Mouse (Mus musculus): Measurements from ENCODE around the gene 4931414P19Rik.

The 4931414P19Rik gene

GRCm38 (mm10) chr14:54605752-54606321 lies at the start of gene 4931414P19Rik:
Gene 4931414P19Rik (minus strand): TSS chr14:54605993.
- DNase-seq (ENCODE audit: low read depth, low spot score): no peak

- peak; percentile 71 for DNase-seq (ENCODE audit: low read depth, low spot score)
Observed at GRCm38 (mm10) chr14:54653496-54653895, 47.7 kb upstream of the 4931414P19Rik start.

- DNase-seq (ENCODE audit: low read depth, low spot score): no peak
Observed at GRCm38 (mm10) chr14:54652787-54653186, 47.0 kb upstream of the 4931414P19Rik start.

- DNase-seq (ENCODE audit: low read depth, low spot score): no peak
Observed at GRCm38 (mm10) chr14:54651556-54651955, 45.8 kb upstream of the 4931414P19Rik start.

GRCm38 (mm10) chr14:54650621-54651454 lies 45.0 kb upstream of the 4931414P19Rik start:
- peak; percentile 81 for DNase-seq (ENCODE audit: low read depth, low spot score)

- DNase-seq (ENCODE audit: low read depth, low spot score): no peak
Observed at GRCm38 (mm10) chr14:54647900-54648299, 42.1 kb upstream of the 4931414P19Rik start.

GRCm38 (mm10) chr14:54646898-54647636 lies 41.3 kb upstream of the 4931414P19Rik start:
- no peak for DNase-seq (ENCODE audit: low read depth, low spot score)

- no peak for DNase-seq (ENCODE audit: low read depth, low spot score)
Observed at GRCm38 (mm10) chr14:54646455-54646854, 40.7 kb upstream of the 4931414P19Rik start.

- DNase-seq (ENCODE audit: low read depth, low spot score): no peak
Observed at GRCm38 (mm10) chr14:54644294-54644693, 38.5 kb upstream of the 4931414P19Rik start.

- DNase-seq (ENCODE audit: low read depth, low spot score): no peak
Observed at GRCm38 (mm10) chr14:54643011-54643410, 37.2 kb upstream of the 4931414P19Rik start.

GRCm38 (mm10) chr14:54642224-54642944 lies 36.6 kb upstream of the 4931414P19Rik start:
- no peak for DNase-seq (ENCODE audit: low read depth, low spot score)

GRCm38 (mm10) chr14:54641305-54641969 lies 35.6 kb upstream of the 4931414P19Rik start, which contains the start of gene Cdh24:
Gene Cdh24 (minus strand): TSS chr14:54641364.
- DNase-seq (ENCODE audit: low read depth, low spot score): peak; percentile 76

GRCm38 (mm10) chr14:54640946-54641304 lies 35.1 kb upstream of the 4931414P19Rik start, which contains the start of gene Gm17606:
Gene Gm17606 (plus strand): TSS chr14:54640952.
- no peak for DNase-seq (ENCODE audit: low read depth, low spot score)

- DNase-seq (ENCODE audit: low read depth, low spot score): no peak
Observed at GRCm38 (mm10) chr14:54640121-54640520, 34.3 kb upstream of the 4931414P19Rik start.

GRCm38 (mm10) chr14:54638210-54638609 lies 32.4 kb upstream of the 4931414P19Rik start:
- DNase-seq (ENCODE audit: low read depth, low spot score): no peak

GRCm38 (mm10) chr14:54636954-54637353 lies 31.2 kb upstream of the 4931414P19Rik start:
- DNase-seq (ENCODE audit: low read depth, low spot score): no peak

GRCm38 (mm10) chr14:54634182-54634581 lies 28.4 kb upstream of the 4931414P19Rik start:
- DNase-seq (ENCODE audit: low read depth, low spot score): no peak

- DNase-seq (ENCODE audit: low read depth, low spot score): no peak
Observed at GRCm38 (mm10) chr14:54632252-54632651, 26.5 kb upstream of the 4931414P19Rik start.

GRCm38 (mm10) chr14:54631240-54631599 lies 25.4 kb upstream of the 4931414P19Rik start:
- DNase-seq (ENCODE audit: low read depth, low spot score): no peak

GRCm38 (mm10) chr14:54630583-54631239 lies 24.9 kb upstream of the 4931414P19Rik start:
- DNase-seq (ENCODE audit: low read depth, low spot score): no peak
